Mouse (Mus musculus) erythroblast, embryonic 14.5 days (primary cell): ENCODE measurements around the gene Mapt. TPM values are rescaled to one million over a fixed set of nuclear protein-coding genes. Genes with fewer than 3 reads are reported as not detected.

Experiments used
- H3K27me3 ChIP-seq: 2 replicates; pipeline ENCODE4 v1.6.1; 2012; ENCODE audit warnings: inconsistent platforms; ENCODE audit not compliant: control insufficient read depth
- H3K36me3 ChIP-seq: 2 replicates; pipeline ENCODE4 v1.6.1; 2012; ENCODE audit warnings: mild to moderate bottlenecking, inconsistent platforms; ENCODE audit not compliant: control insufficient read depth
- H3K4me1 ChIP-seq: 2 replicates; pipeline ENCODE4 v1.6.1; 2012; ENCODE audit warnings: inconsistent platforms; ENCODE audit not compliant: control insufficient read depth
- H3K4me3 ChIP-seq: replicated peaks from 2 replicates; pipeline ENCODE3; 2012; ENCODE audit warnings: moderate library complexity, mild to moderate bottlenecking, inconsistent platforms
- H3K9me3 ChIP-seq: 2 replicates; pipeline ENCODE4 v1.6.1; 2012; ENCODE audit warnings: low read length, inconsistent platforms, mixed read lengths; ENCODE audit not compliant: control insufficient read depth
- GATA1 ChIP-seq: IDR thresholded peaks from 2 replicates; pipeline ENCODE4 v1.6.1; 2012; ENCODE audit warnings: low read length, inconsistent platforms, mixed read lengths
- TAL1 ChIP-seq: IDR thresholded peaks from 3 replicates; pipeline ENCODE4 v1.6.1; 2012; ENCODE audit warnings: low read length, inconsistent platforms, mixed read lengths
- polyA plus RNA-seq: library from polyadenylated mRNA; stranded (reverse); fragments of >175 nt; gene quantifications from 2 replicates; pipeline ENCODE4 v1.2.3, GENCODE M21; 2012

Mapt gene
- polyA plus RNA-seq, result not detected in 2 replicates

DNA sequence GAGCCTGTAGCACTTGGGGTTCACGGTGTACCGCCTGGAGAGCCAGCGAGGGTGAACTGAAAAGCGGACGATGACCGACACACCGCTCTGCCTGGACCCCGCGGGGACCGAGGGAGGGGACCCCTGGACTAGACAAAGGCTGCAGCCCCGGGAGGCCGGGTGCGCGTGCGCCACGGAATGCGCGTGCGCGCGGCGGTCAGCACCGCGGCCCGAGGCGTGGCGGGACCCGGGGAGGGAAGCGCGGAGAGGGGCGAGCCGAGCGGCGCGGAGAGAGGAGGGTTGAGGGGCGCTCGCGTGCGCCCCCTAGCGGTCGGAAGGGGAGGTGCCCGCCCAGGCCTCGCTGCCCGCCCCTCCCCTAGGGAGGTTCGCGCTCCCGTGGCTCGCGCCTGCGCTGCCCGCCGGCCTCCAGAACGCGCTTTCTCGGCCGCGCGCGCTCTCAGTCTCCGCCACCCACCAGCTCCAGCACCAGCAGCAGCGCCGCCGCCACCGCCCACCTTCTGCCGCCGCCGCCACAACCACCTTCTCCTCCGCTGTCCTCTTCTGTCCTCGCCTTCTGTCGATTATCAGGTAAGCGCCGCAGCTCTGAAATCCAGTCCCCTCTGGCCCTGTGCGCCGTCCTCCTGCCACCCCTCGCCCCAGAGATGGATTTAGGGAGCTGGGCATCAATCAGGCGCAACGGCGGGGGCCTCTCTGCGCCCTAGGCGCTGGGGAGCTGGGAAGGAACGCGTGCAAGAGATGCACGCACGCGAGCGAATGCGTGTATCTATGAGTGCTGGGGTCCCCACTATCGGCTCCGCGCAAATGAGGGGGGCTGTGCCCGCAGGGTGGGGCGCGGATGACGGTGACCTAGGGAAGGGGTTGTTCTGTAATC lies at the start of gene Mapt:
Mapt (plus strand) TSS at position 350 of the 871 bp plus-strand sequence.
- Histone ChIP-seq H3K36me3 (no peaks in the 10 kb centered on the region), H3K9me3 (no peaks in the 10 kb centered on the region; the same call in 1 of the 2 replicates), H3K4me1 (peaks cover 16% of the 10 kb centered on the region), H3K4me3 (peak within 1 kb of the TSS; percentile 58), H3K27me3 (peaks cover 72% of the 10 kb centered on the region)
- TF ChIP-seq TAL1 (no peak), GATA1 (no peak)

DNA sequence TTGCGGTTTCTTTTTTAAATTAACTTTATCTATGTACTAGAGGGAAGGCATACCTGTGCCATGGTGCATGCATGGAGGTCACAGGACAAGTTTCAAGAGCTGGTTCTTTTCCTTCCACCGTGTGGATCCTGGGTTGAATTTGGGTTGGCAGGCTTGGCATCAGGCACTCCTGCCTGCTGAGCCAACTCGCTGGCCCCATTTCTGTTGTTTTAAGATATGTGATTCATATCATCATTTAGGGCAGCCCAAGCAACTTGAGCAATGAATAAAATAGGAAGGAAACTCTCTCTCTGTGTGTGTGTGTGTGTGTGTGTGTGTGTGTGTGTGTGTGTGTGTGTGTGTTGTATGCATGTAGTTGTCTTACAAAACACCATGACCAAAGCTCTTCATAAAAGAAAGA lies 49.0 kb upstream of the Mapt start:
- H3K4me3 ChIP-seq, result no peak overlapping the region
- TF ChIP-seq TAL1 (no peak), GATA1 (no peak)
- no peaks in the 10 kb centered on the region for H3K9me3 ChIP-seq
- H3K36me3 ChIP-seq, result no peaks in the 10 kb centered on the region
- no peaks in the 10 kb centered on the region for H3K27me3 ChIP-seq
- H3K4me1 ChIP-seq, result no peaks in the 10 kb centered on the region

DNA sequence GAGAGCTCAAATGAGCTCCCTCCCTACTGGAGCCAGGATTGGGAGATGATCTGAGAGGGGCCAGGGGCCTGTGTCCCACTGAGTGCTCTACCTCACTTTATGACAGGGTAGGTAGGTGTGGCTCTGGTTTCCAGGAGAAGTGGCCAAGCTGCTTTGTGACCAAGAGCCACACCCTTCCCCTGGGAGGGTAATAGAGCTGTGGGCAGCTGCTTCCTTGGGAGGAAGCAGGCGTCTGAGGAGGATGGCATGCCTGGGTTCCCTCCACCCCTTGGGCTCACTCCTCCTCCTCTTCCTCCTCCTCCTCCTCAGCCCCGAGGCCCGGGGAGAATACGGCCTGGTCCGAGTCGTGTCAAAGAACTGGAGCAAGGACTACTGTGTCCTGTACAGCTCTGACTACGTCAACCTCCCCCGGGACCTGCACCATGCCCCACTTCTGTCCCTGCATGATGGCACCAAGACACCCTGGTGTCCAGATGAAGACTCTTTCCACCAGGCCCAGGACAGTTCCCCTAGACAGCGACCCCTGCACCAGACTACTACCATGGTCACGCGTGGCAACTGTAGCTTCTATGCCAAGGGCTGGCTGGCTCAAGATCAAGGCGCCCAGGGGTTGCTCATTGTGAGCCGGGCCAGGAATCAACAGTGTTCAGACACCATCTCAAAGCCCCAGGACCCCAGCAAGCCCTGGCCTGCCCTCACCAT lies 44.9 kb upstream of the Mapt start, which contains the start of gene Sppl2c:
Sppl2c (plus strand) TSS at position 193 of the 702 bp plus-strand sequence.
- no peaks in the 10 kb centered on the region for H3K27me3 ChIP-seq

DNA sequence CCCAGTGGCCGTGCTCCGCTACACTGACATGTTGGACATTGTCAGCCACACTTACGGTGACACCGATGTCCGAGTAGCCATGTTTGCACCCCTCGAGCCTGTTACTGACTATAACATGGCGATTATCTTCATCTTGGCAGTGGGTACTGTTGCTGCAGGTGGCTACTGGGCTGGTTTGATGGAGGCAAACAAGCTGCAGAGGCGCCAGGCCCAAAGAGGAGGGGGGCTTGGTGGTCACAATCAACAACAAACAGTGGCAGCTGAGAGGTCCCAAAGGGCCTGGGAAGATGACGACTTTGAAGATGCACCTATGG lies 44.4 kb upstream of the Mapt start:
- no peak overlapping the region for H3K4me3 ChIP-seq
- H3K4me1 ChIP-seq, result no peaks in the 10 kb centered on the region
- no peak for TF ChIP-seq GATA1
- TF ChIP-seq TAL1, result no peak
- H3K27me3 ChIP-seq, result no peaks in the 10 kb centered on the region
- no peaks in the 10 kb centered on the region for H3K36me3 ChIP-seq
- H3K9me3 ChIP-seq, result no peaks in the 10 kb centered on the region

More for the DNA sequence above, 44.9 kb upstream of the Mapt start, which contains the start of gene Sppl2c:
- Histone ChIP-seq H3K9me3 (no peaks in the 10 kb centered on the region), H3K4me3 (no peak within 1 kb of the TSS), H3K36me3 (no peaks in the 10 kb centered on the region), H3K4me1 (no peaks in the 10 kb centered on the region)
- TF ChIP-seq TAL1 (no peak), GATA1 (no peak)

GRCm38 (mm10) chr11:104187766-104188165 lies 43.4 kb upstream of the Mapt start:
- H3K4me3 ChIP-seq, result no peak overlapping the region
- no peaks in the 10 kb centered on the region for H3K4me1 ChIP-seq
- H3K27me3 ChIP-seq, result no peaks in the 10 kb centered on the region
- no peaks in the 10 kb centered on the region for H3K9me3 ChIP-seq
- TF ChIP-seq GATA1 (no peak), TAL1 (no peak)
- no peaks in the 10 kb centered on the region for H3K36me3 ChIP-seq

DNA sequence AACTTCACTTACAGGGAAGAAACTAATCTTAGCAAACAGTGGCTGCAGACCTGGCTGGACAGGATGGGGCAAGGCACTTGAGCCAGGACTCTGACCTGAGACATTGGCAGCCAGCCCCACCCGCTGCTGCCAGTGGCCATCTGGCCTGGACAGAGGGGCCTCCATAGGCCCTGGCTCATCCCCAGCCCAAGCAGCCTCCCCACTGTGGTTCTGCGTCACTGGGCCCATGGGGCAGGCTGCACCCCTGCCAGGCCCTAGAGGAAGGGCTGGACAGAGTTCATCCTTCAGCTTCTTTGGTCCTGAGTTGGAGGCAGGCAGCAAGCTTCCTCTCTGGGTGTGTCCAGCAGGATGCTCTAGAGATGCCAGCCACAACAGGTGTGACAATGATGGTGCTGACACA lies 41.2 kb upstream of the Mapt start:
- Histone ChIP-seq H3K4me1 (no peaks in the 10 kb centered on the region), H3K27me3 (no peaks in the 10 kb centered on the region), H3K4me3 (no peak overlapping the region), H3K36me3 (no peaks in the 10 kb centered on the region), H3K9me3 (no peaks in the 10 kb centered on the region)
- TF ChIP-seq GATA1 (no peak), TAL1 (no peak)

DNA sequence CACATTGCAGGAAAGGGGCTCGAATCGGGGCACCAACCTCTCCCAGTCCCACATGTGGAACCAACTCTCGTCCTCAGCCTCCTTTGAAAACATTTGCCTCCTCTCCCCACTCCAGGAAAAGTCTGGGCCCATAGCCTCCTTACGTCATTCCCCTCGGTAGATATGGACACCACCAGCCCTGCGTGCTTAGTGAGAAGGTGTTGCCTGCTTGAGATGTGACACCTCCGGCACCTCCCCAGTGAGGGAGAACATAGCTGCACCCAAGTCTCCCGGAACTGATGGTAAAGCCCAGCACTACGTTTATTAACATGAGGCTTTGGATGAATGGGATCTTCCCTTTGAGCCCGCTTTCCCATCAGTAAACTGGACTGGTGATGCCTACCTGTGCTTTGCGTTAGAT lies 35.8 kb upstream of the Mapt start:
- no peaks in the 10 kb centered on the region for H3K36me3 ChIP-seq
- no peak overlapping the region for H3K4me3 ChIP-seq
- H3K27me3 ChIP-seq, result no peaks in the 10 kb centered on the region; the same call in none of the 2 replicates
- no peaks in the 10 kb centered on the region for H3K9me3 ChIP-seq
- no peaks in the 10 kb centered on the region for H3K4me1 ChIP-seq
- TF ChIP-seq TAL1 (no peak), GATA1 (no peak)

- Histone ChIP-seq H3K4me1 (no peaks in the 10 kb centered on the region), H3K36me3 (no peaks in the 10 kb centered on the region), H3K27me3 (no peaks in the 10 kb centered on the region; the same call in none of the 2 replicates), H3K4me3 (no peak overlapping the region), H3K9me3 (no peaks in the 10 kb centered on the region)
- no peak for TF ChIP-seq TAL1
- no peak for TF ChIP-seq GATA1
Observed at GRCm38 (mm10) chr11:104195791-104196190, 35.4 kb upstream of the Mapt start.

DNA sequence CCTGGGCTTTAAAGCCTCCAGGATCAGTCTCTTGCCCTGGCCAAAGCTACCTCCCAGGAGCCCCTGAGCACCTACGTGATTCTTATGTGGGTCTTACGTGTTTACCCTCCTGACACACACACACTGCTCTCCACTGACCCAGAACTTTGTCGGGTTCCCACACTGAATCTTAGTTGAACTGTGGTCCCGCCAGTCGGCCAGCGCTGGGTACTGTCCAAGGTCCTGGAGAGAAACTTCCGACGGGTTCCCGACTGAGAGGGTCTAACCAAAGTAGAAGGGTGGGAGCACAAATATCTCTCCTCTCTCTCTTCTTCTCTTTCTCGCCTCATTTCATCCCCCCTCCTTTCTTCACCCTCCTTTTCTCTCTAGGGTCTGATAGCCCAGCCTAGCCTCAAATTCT lies 33.3 kb upstream of the Mapt start:
- TF ChIP-seq TAL1 (no peak), GATA1 (no peak)
- no peaks in the 10 kb centered on the region for H3K36me3 ChIP-seq
- H3K4me3 ChIP-seq, result no peak overlapping the region
- H3K4me1 ChIP-seq, result no peaks in the 10 kb centered on the region
- no peaks in the 10 kb centered on the region; the same call in none of the 2 replicates for H3K27me3 ChIP-seq
- H3K9me3 ChIP-seq, result no peaks in the 10 kb centered on the region
